In the genomic region with DNA sequence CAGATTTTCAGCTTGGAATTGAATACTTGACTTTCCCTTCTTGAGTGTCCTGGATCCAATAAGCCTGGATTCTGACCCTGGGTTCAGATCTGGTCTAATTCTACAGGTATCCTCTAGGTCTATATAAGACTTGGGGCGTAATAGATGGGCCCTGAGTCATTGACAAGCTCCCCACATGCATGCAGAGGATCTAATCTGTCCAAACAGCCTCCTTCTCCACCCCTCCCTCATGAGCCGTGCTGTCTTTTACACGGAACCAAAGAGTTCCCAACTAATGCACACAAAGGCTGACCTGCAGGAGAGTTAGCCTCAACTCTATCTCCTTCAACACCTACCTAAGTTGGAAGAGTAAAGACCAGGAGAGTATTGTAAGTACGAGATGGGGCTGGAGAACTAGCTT, we compare ENCODE assay signal across 21 mouse cellular contexts. TPM values are rescaled to one million over a fixed set of nuclear protein-coding genes. Genes with fewer than 3 reads are reported as not detected.
DNase-seq lines count a peak whose midpoint lies in the region; ATAC-seq and TF ChIP-seq lines count a peak whose summit lies in the region.
"Had no signal": no experiment of that assay in that cellular context is flagged by ENCODE, and none has a peak within 500 bp of the region (broad histone marks: within the 10 kb centered on the region; RNA-seq: fewer than 3 reads in every experiment).

No protein-coding gene starts in this region.

- peaks cover 14 to 51% of the 10 kb centered on the region in 2 experiments for H3K4me1 ChIP-seq in MEL (ENCODE audit: control insufficient read depth in 1 of 2, insufficient read depth in 2 of 2, low read length in 2 of 2)
- H3K4me1 ChIP-seq in liver, embryonic 14.5 days (replicated peaks; ENCODE audit: control insufficient read depth in 2 of 2, insufficient read depth in 2 of 2, low read length in 1 of 2), result peaks cover 44 to 79% of the 10 kb centered on the region in 2 experiments

- DNase-seq in MEL (ENCODE audit: low read depth, low spot score), result peak; percentile 95
- DNase-seq in liver, result peak; percentile 69
- peak in 1 of 3 experiments; percentile 49 for DNase-seq in liver, embryonic 14.5 days (ENCODE audit: low read depth in 3 of 3, low spot score in 3 of 3)
- no peak for DNase-seq in left cerebral cortex, postnatal 36 days (ENCODE audit: low spot score in 2 of 2)
- DNase-seq in cerebellum, postnatal 14 days, result no peak
- no peak for DNase-seq in right cerebral cortex, postnatal 14 days
- DNase-seq in lung, adult 18-20 months, result no peak
- DNase-seq: adrenal gland, adult 8-10 months; adrenal gland, postnatal 36 days; cerebellum, adult 8-10 months; cerebellum, postnatal 25 days; gastrocnemius, postnatal 14 days; heart, adult 2 months had no signal

- H3K9ac ChIP-seq in MEL (ENCODE audit: control insufficient read depth, low read depth, low read length, poor library complexity, severe bottlenecking), result peak overlapping the region; percentile 85
- H3K9ac ChIP-seq in liver, embryonic 14.5 days (replicated peaks), result peak overlapping the region; percentile 61
- H3K9ac ChIP-seq: forebrain, embryonic 12.5 days; heart, embryonic 15.5 days; hindbrain, embryonic 14.5 days had no signal

- H3K79me2 ChIP-seq in MEL (ENCODE audit: control insufficient read depth, insufficient read depth, low read length, poor library complexity), result peaks cover 62% of the 10 kb centered on the region

- WGBS in liver, embryonic 14.5 days (ENCODE audit: insufficient replicate concordance), result 20% methylated on average over 4 of the region's 4 CpGs

- no peak for TF ChIP-seq POLR2A in MEL (IDR thresholded peaks at IDR 0.05; ENCODE audit: control insufficient read depth in 1 of 2, insufficient read depth in 1 of 2, low read depth in 1 of 2, low read length in 2 of 2, poor library complexity in 1 of 2)

- intact Hi-C loops in left cerebral cortex, postnatal 36 days (cut with DNase I), result loop anchor here (5.0 kb wide), 2 partner anchors 35 to 65 kb away; no protein-coding TSS in a partner anchor

- peaks cover 0 to 47% of the 10 kb centered on the region in 2 experiments; a peak in 3 of 4 replicates for H3K36me3 ChIP-seq in MEL (ENCODE audit: control insufficient read depth in 1 of 2, insufficient read depth in 2 of 2, low read length in 2 of 2)
- H3K36me3 ChIP-seq in liver, embryonic 14.5 days (replicated peaks; ENCODE audit: control insufficient read depth, insufficient read depth, low read depth), result no peaks in the 10 kb centered on the region
- H3K36me3 ChIP-seq: embryonic facial prominence, embryonic 10.5 days; forebrain, embryonic 12.5 days; heart, embryonic 15.5 days; hindbrain, embryonic 10.5 days had no signal

- peak overlapping the region; percentile 99 for H3K27ac ChIP-seq in MEL (ENCODE audit: control insufficient read depth, low read depth, low read length)
- peak overlapping the region; percentile 70 for H3K27ac ChIP-seq in liver, embryonic 14.5 days
- H3K27ac ChIP-seq: embryonic facial prominence, embryonic 10.5 days; forebrain, embryonic 12.5 days; heart, adult 2 months; heart, embryonic 15.5 days; hindbrain, embryonic 10.5 days; hindbrain, embryonic 14.5 days had no signal

- no peak for TF ChIP-seq CTCF in MEL (IDR thresholded peaks at IDR 0.05 in 2 of 3, conservative IDR thresholded peaks at IDR 0.05 in 1 of 3; ENCODE audit: control insufficient read depth in 1 of 3, insufficient read depth in 1 of 3, low read depth in 2 of 3, low read length in 3 of 3, poor library complexity in 1 of 3, severe bottlenecking in 1 of 3)
- no peak for TF ChIP-seq CTCF in liver, embryonic 14.5 days (IDR thresholded peaks at IDR 0.05; ENCODE audit: low read depth)

- H3K4me3 ChIP-seq in MEL (ENCODE audit: control insufficient read depth in 1 of 2, insufficient read depth in 1 of 2, low read depth in 2 of 2, low read length in 2 of 2), result peak overlapping the region; percentile 72 to 77
- peak overlapping the region; percentile 1 to 37 for H3K4me3 ChIP-seq in liver, embryonic 14.5 days (ENCODE audit: insufficient read depth in 1 of 2, low read depth in 2 of 2, low read length in 2 of 2)
- H3K4me3 ChIP-seq: embryonic facial prominence, embryonic 10.5 days; forebrain, embryonic 12.5 days; heart, adult 2 months; heart, embryonic 15.5 days; hindbrain, embryonic 10.5 days had no signal

- no peak for TF ChIP-seq RAD21 in MEL (IDR thresholded peaks at IDR 0.05; ENCODE audit: low read depth, low read length)

- peak; percentile 69 for ATAC-seq in liver, embryonic 14.5 days (ENCODE audit: insufficient read depth)
- peak; percentile 14; the same call in 1 of the 2 replicates for ATAC-seq in megakaryocyte progenitor cell, adult 5-6 weeks (replicated peaks; ENCODE audit: poor library complexity)
- ATAC-seq: forebrain, embryonic 16.5 days had no signal

- peak overlapping the region; percentile 85 for H3K4me2 ChIP-seq in liver, embryonic 14.5 days (ENCODE audit: low read depth)
- H3K4me2 ChIP-seq: forebrain, embryonic 12.5 days; heart, embryonic 11.5 days; heart, embryonic 15.5 days; hindbrain, embryonic 14.5 days had no signal

- TF ChIP-seq EP300 in MEL (IDR thresholded peaks at IDR 0.05; ENCODE audit: low read depth in 1 of 2, low read length in 2 of 2), result no peak
- TF ChIP-seq EP300 in liver, embryonic 14.5 days (IDR thresholded peaks at IDR 0.05; ENCODE audit: low read depth), result peak; percentile 43; the same call in 1 of the 2 replicates

- H3K9me3 ChIP-seq in MEL (replicated peaks; ENCODE audit: insufficient read depth, low read length), result no peaks in the 10 kb centered on the region
- no peaks in the 10 kb centered on the region for H3K9me3 ChIP-seq in liver, embryonic 14.5 days (ENCODE audit: control insufficient read depth, low read length)
- H3K9me3 ChIP-seq: embryonic facial prominence, embryonic 10.5 days; forebrain, embryonic 12.5 days; heart, embryonic 15.5 days; hindbrain, embryonic 10.5 days had no signal

- H3K27me3 ChIP-seq in MEL (ENCODE audit: control insufficient read depth in 1 of 2, insufficient read depth in 2 of 2, low read length in 2 of 2), result no peaks in the 10 kb centered on the region
- H3K27me3 ChIP-seq in liver, embryonic 14.5 days (ENCODE audit: control insufficient read depth, insufficient read depth, low read length), result no peaks in the 10 kb centered on the region
- H3K27me3 ChIP-seq: forebrain, embryonic 12.5 days had no signal

TF ChIP-seq in MEL, 35 proteins besides CTCF, POLR2A, EP300 and RAD21:
- TF ChIP-seq POLR2AphosphoS2 (IDR thresholded peaks at IDR 0.05; ENCODE audit: low read length) (no peak), TBP (IDR thresholded peaks at IDR 0.05; ENCODE audit: low read depth, low read length) (no peak), UBTF (IDR thresholded peaks at IDR 0.05; ENCODE audit: borderline replicate concordance, insufficient read depth, low read depth, low read length) (no peak), TAL1 (IDR thresholded peaks at IDR 0.05; ENCODE audit: low read length) (peak; percentile 77), SMC3 (IDR thresholded peaks at IDR 0.05; ENCODE audit: low read depth, low read length) (no peak), E2F4 (IDR thresholded peaks at IDR 0.05; ENCODE audit: borderline replicate concordance, low read depth, low read length) (no peak), POLR2AphosphoS5 (IDR thresholded peaks at IDR 0.05; ENCODE audit: borderline replicate concordance, low read depth, low read length) (peak; percentile 75; the same call in 1 of the 2 replicates)

RNA-seq across cellular contexts. Expression of a gene that starts 3.0 kb away (rescaled TPM):
- total RNA-seq in MEL (2012; rRNA removed), result 100 and 102 TPM in 2 replicates
- polyA plus RNA-seq in MEL (2012; ENCODE audit: insufficient read depth in 1 of 2, insufficient read length in 2 of 2, low read depth in 1 of 2, low replicate concordance in 2 of 2, missing spikeins in 1 of 2), result 100 to 1,000 TPM in 1 of 2 experiments, not detected in 1; 389 TPM
- polyA plus RNA-seq in liver, embryonic 14.5 days (2012; rRNA removed), result 8.6 and 11.3 TPM in 2 replicates
- polyA plus RNA-seq in liver, embryonic 14.5 days (2014; fragmentation: Nextera tagmentation; extraction: Ambion mirVana), result 4.7 and 6.6 TPM in 2 replicates
- 22.1 and 29.2 TPM in 2 replicates for total RNA-seq in megakaryocyte progenitor cell, adult 5-6 weeks (2015)
- total RNA-seq in megakaryocyte progenitor cell, adult 5-6 weeks (2017), result 12.6 and 14.0 TPM in 2 replicates
- total RNA-seq in left cerebral cortex, postnatal 36 days (2021), result 10 to 100 TPM; 21.4 to 36.4 TPM

Comparison
In these comparisons a context has a peak if more than half of its experiments do, and no peak if none do; other contexts are left out.
1. DNase-seq: peak in MEL (single experiment) and liver (single experiment); none in left cerebral cortex, postnatal 36 days (0 of 2), cerebellum, postnatal 14 days (0 of 2), right cerebral cortex, postnatal 14 days (single experiment) and lung, adult 18-20 months (0 of 2).